Mouse (Mus musculus): Measurements from ENCODE around the gene Mef2b.

- TF ChIP-seq CTCF (IDR thresholded peaks at IDR 0.05; ENCODE audit: low read depth) (no peak), EP300 (IDR thresholded peaks at IDR 0.05; ENCODE audit: low read depth) (no peak)
These were observed 28.2 kb upstream of the Mef2b start for GRCm38 (mm10) chr8:70111192-70111795.

All from liver, embryonic 14.5 days (tissue).